Mouse (Mus musculus) frontal cortex, adult 2 months (tissue): ENCODE data around the gene Prrc2b. TPM values are rescaled to one million over a fixed set of nuclear protein-coding genes. Genes with fewer than 3 reads are reported as not detected.

ENCODE experiments used
- DNase-seq, 2 experiments: peaks; one replicate each; pipeline ENCODE4 v3.0.0; 2022; ENCODE audit warnings: low spot score in 1 of 2; ENCODE audit errors: extremely low spot score in 1 of 2
- polyA plus RNA-seq: library from polyadenylated mRNA; depleted of rRNA; stranded (reverse); fragments of >200 nt; gene quantifications from 2 replicates; pipeline ENCODE4 v1.2.3, GENCODE M21; 2012

Prrc2b gene
- polyA plus RNA-seq, 1 experiment = 118 TPM

GRCm38 (mm10) chr2:32218541-32219334 is 67.9 kb downstream of the Prrc2b start:
- DNase-seq = no peak

- no peak for DNase-seq
Observed at GRCm38 (mm10) chr2:32219501-32219900, 68.6 kb downstream of the Prrc2b start.

GRCm38 (mm10) chr2:32220021-32220420 is 69.1 kb downstream of the Prrc2b start:
- DNase-seq = no peak

GRCm38 (mm10) chr2:32220969-32221368 is 70.1 kb downstream of the Prrc2b start:
- no peak for DNase-seq

GRCm38 (mm10) chr2:32221577-32221976 is 70.7 kb downstream of the Prrc2b start:
- peak in 1 of 2 experiments; percentile 34 for DNase-seq

- DNase-seq = no peak
Observed at GRCm38 (mm10) chr2:32222057-32222456, 71.2 kb downstream of the Prrc2b start.

- DNase-seq = no peak
Observed at GRCm38 (mm10) chr2:32235433-32235832, 84.6 kb downstream of the Prrc2b start.

- DNase-seq = peak; percentile 81 to 94
Observed at GRCm38 (mm10) chr2:32235886-32236759, 85.2 kb downstream of the Prrc2b start, which contains the start of gene Pomt1. Gene Pomt1, plus strand, starts transcription at chr2:32236590.

- peak in 1 of 2 experiments; percentile 67 for DNase-seq
Observed at GRCm38 (mm10) chr2:32236760-32237487, 86.0 kb downstream of the Prrc2b start.

- no peak for DNase-seq
Observed at GRCm38 (mm10) chr2:32237571-32237970, 86.7 kb downstream of the Prrc2b start.

- DNase-seq = no peak
Observed at GRCm38 (mm10) chr2:32238708-32239435, 88.0 kb downstream of the Prrc2b start.

- DNase-seq = no peak
Observed at GRCm38 (mm10) chr2:32240591-32240990, 89.7 kb downstream of the Prrc2b start.

- no peak for DNase-seq
Observed at GRCm38 (mm10) chr2:32242986-32243385, 92.1 kb downstream of the Prrc2b start.

- DNase-seq = no peak
Observed at GRCm38 (mm10) chr2:32246741-32247140, 95.9 kb downstream of the Prrc2b start.

GRCm38 (mm10) chr2:32248377-32249361 is 97.8 kb downstream of the Prrc2b start:
- no peak for DNase-seq

GRCm38 (mm10) chr2:32251791-32252527 is 101.1 kb downstream of the Prrc2b start:
- DNase-seq = no peak

- no peak for DNase-seq
Observed at GRCm38 (mm10) chr2:32252658-32253057, 101.8 kb downstream of the Prrc2b start.

- DNase-seq = no peak
Observed at GRCm38 (mm10) chr2:32253352-32253751, 102.5 kb downstream of the Prrc2b start.
